Mouse (Mus musculus) right cerebral cortex, postnatal 25 days (tissue): ENCODE data around the gene Psmd2.

Experiments
- DNase-seq: peaks from one replicate; pipeline ENCODE4 v3.0.0; 2022

The Psmd2 gene

GRCm38 (mm10) chr16:20703071-20703470, 51.6 kb downstream of the Psmd2 start:
- DNase-seq: no peak

- no peak for DNase-seq
Observed at GRCm38 (mm10) chr16:20703699-20704400, 52.4 kb downstream of the Psmd2 start.

GRCm38 (mm10) chr16:20705786-20706185, 54.3 kb downstream of the Psmd2 start:
- DNase-seq: no peak

- DNase-seq: no peak
Observed at GRCm38 (mm10) chr16:20706407-20707055, 55.1 kb downstream of the Psmd2 start.

GRCm38 (mm10) chr16:20708220-20708938, 56.9 kb downstream of the Psmd2 start:
- no peak for DNase-seq

- no peak for DNase-seq
Observed at GRCm38 (mm10) chr16:20708939-20709734, 57.7 kb downstream of the Psmd2 start.

- no peak for DNase-seq
Observed at GRCm38 (mm10) chr16:20710370-20710769, 58.9 kb downstream of the Psmd2 start.

GRCm38 (mm10) chr16:20710810-20711209, 59.4 kb downstream of the Psmd2 start:
- no peak for DNase-seq

GRCm38 (mm10) chr16:20712190-20712589, 60.7 kb downstream of the Psmd2 start:
- DNase-seq: no peak

- no peak for DNase-seq
Observed at GRCm38 (mm10) chr16:20712889-20713288, 61.4 kb downstream of the Psmd2 start.
